Mouse (Mus musculus) intestine, postnatal 0 days (tissue): ENCODE results near the gene Rbm33. TPM values are rescaled to one million over a fixed set of nuclear protein-coding genes. Genes with fewer than 3 reads are reported as not detected.

Experiments used
- ATAC-seq: fragments of 200-750 bp; cut with Nextera tagmentation; 2 replicates; pipeline ENCODE4 v1.8.0; 2017; ENCODE audit warnings: mild to moderate bottlenecking, moderate TSS enrichment, moderate library complexity
- H3K27ac ChIP-seq: fragments of 300-500 bp; sonication (generic); 2 replicates; pipeline ENCODE4 v1.5.1; 2014; ENCODE audit warnings: mild to moderate bottlenecking, low read depth, low read length, moderate library complexity
- H3K27me3 ChIP-seq: fragments of 300-500 bp; sonication (generic); replicated peaks from 2 replicates; pipeline ENCODE4 v1.6.1; 2014; ENCODE audit warnings: low read length, mixed read lengths; ENCODE audit not compliant: control insufficient read depth, insufficient read depth
- H3K36me3 ChIP-seq: fragments of 300-500 bp; sonication (generic); 2 replicates; pipeline ENCODE4 v1.6.1; 2014; ENCODE audit warnings: mild to moderate bottlenecking, moderate library complexity; ENCODE audit not compliant: control insufficient read depth, insufficient read depth
- H3K4me1 ChIP-seq: fragments of 300-500 bp; sonication (generic); replicated peaks from 2 replicates; pipeline ENCODE4 v1.6.1; 2014; ENCODE audit warnings: antibody characterized with exemption, low read length, mixed read lengths; ENCODE audit not compliant: control insufficient read depth, insufficient read depth
- H3K4me2 ChIP-seq: fragments of 300-500 bp; sonication (generic); replicated peaks from 2 replicates; pipeline ENCODE4 v1.6.1; 2014; ENCODE audit warnings: low read depth, mild to moderate bottlenecking, moderate library complexity
- H3K4me3 ChIP-seq: fragments of 300-500 bp; sonication (generic); 2 replicates; pipeline ENCODE4 v1.5.1; 2014; ENCODE audit warnings: low read depth, low read length
- H3K9ac ChIP-seq: fragments of 300-500 bp; sonication (generic); 2 replicates; pipeline ENCODE4 v1.6.1; 2014; ENCODE audit warnings: mild to moderate bottlenecking, low read depth, low read length
- H3K9me3 ChIP-seq: fragments of 300-500 bp; sonication (generic); 2 replicates; pipeline ENCODE4 v1.6.1; 2016; ENCODE audit warnings: mixed run types; ENCODE audit not compliant: control insufficient read depth
- CTCF ChIP-seq: sonication (generic); IDR thresholded peaks from 2 replicates; pipeline ENCODE4 v1.5.1; 2016; ENCODE audit warnings: low read depth, mild to moderate bottlenecking, control low read depth, antibody characterized with exemption, moderate library complexity
- WGBS: fragments of 180-500 bp; shearing (Covaris S2); extraction: QIAGEN DNeasy Blood & Tissue Kit; methylation state at CpG from one replicate; pipeline ENCODE4 v1.1.7; 2014; 5-methylcytosine and 5-hydroxymethylcytosine counted together
- polyA plus RNA-seq: library from polyadenylated mRNA; unstranded; fragments of >200 nt; fragmentation: Nextera tagmentation; extraction: Ambion mirVana; gene quantifications from 2 replicates; pipeline ENCODE4 v1.2.1, GENCODE M21; 2015

Gene Rbm33
- polyA plus RNA-seq, 1 experiment from 2014 or later = 7.1 TPM

- peak overlapping the region; percentile 74 for H3K4me2 ChIP-seq
- TF ChIP-seq CTCF = no peak
- H3K4me3 ChIP-seq = peak overlapping the region; percentile 98
- H3K9ac ChIP-seq = peak overlapping the region; percentile 100
- no peaks in the 10 kb centered on the region for H3K9me3 ChIP-seq
- H3K27ac ChIP-seq = no peak overlapping the region
- no peaks in the 10 kb centered on the region; the same call in 1 of the 2 replicates for H3K4me1 ChIP-seq
- no peak for ATAC-seq
- no peaks in the 10 kb centered on the region for H3K27me3 ChIP-seq
- no peaks in the 10 kb centered on the region for H3K36me3 ChIP-seq
- 2% methylated on average over 3 of the region's 3 CpGs for WGBS
These were observed 971 bp downstream of the Rbm33 start for GRCm38 (mm10) chr5:28317917-28318267.

- no peaks in the 10 kb centered on the region for H3K9me3 ChIP-seq
- peak overlapping the region; percentile 74 for H3K4me2 ChIP-seq
- TF ChIP-seq CTCF = no peak
- no peak overlapping the region for H3K27ac ChIP-seq
- H3K9ac ChIP-seq = no peak overlapping the region
- 0 out of 2 replicates have a peak overlapping the region, but pooled peaks have one; percentile 98 for H3K4me3 ChIP-seq
- ATAC-seq = no peak
- no peaks in the 10 kb centered on the region; the same call in 1 of the 2 replicates for H3K4me1 ChIP-seq
- no peaks in the 10 kb centered on the region for H3K36me3 ChIP-seq
- H3K27me3 ChIP-seq = no peaks in the 10 kb centered on the region
- WGBS = 46% methylated on average over 2 of the region's 2 CpGs
These were observed 1.8 kb downstream of the Rbm33 start for GRCm38 (mm10) chr5:28318671-28319070.

- Histone ChIP-seq H3K4me1 (peaks cover 4% of the 10 kb centered on the region; the same call in 1 of the 2 replicates), H3K9ac (no peak overlapping the region), H3K4me2 (no peak overlapping the region), H3K27me3 (no peaks in the 10 kb centered on the region), H3K4me3 (no peak overlapping the region), H3K36me3 (no peaks in the 10 kb centered on the region), H3K9me3 (no peaks in the 10 kb centered on the region), H3K27ac (no peak overlapping the region)
- ATAC-seq = no peak
- no peak for TF ChIP-seq CTCF
- WGBS = 88% methylated on average over 1 of the region's 1 CpGs
These were observed 4.8 kb downstream of the Rbm33 start for GRCm38 (mm10) chr5:28321769-28322168.

- no peak overlapping the region for H3K4me3 ChIP-seq
- peaks cover 4% of the 10 kb centered on the region; the same call in 1 of the 2 replicates for H3K4me1 ChIP-seq
- no peaks in the 10 kb centered on the region for H3K9me3 ChIP-seq
- H3K27me3 ChIP-seq = no peaks in the 10 kb centered on the region
- no peak overlapping the region for H3K9ac ChIP-seq
- 67% methylated on average over 3 of the region's 3 CpGs for WGBS
- no peak overlapping the region for H3K4me2 ChIP-seq
- TF ChIP-seq CTCF = no peak
- no peaks in the 10 kb centered on the region for H3K36me3 ChIP-seq
- no peak for ATAC-seq
- H3K27ac ChIP-seq = no peak overlapping the region
These were observed 5.3 kb downstream of the Rbm33 start for GRCm38 (mm10) chr5:28322189-28322588.

- H3K4me3 ChIP-seq = no peak overlapping the region
- WGBS = 67% methylated on average over 2 of the region's 2 CpGs
These were observed 6.9 kb downstream of the Rbm33 start for GRCm38 (mm10) chr5:28323822-28324221.

GRCm38 (mm10) chr5:28324457-28324856, 7.5 kb downstream of the Rbm33 start:
- no peak overlapping the region for H3K27ac ChIP-seq
- ATAC-seq = no peak
- H3K4me1 ChIP-seq = 0 out of 2 replicates have a peak, but pooled peaks cover 4% of the 10 kb centered on the region
- H3K4me2 ChIP-seq = no peak overlapping the region
- TF ChIP-seq CTCF = no peak
- no peaks in the 10 kb centered on the region for H3K9me3 ChIP-seq
- H3K36me3 ChIP-seq = no peaks in the 10 kb centered on the region; the same call in 1 of the 2 replicates
- 48% methylated on average over 1 of the region's 1 CpGs for WGBS
- H3K27me3 ChIP-seq = no peaks in the 10 kb centered on the region
- no peak overlapping the region for H3K4me3 ChIP-seq
- no peak overlapping the region for H3K9ac ChIP-seq

More at GRCm38 (mm10) chr5:28323822-28324221, 6.9 kb downstream of the Rbm33 start:
- Histone ChIP-seq H3K27ac (no peak overlapping the region), H3K9ac (no peak overlapping the region), H3K9me3 (no peaks in the 10 kb centered on the region), H3K27me3 (no peaks in the 10 kb centered on the region), H3K4me2 (no peak overlapping the region), H3K4me1 (peaks cover 4% of the 10 kb centered on the region; the same call in 1 of the 2 replicates), H3K36me3 (no peaks in the 10 kb centered on the region)
- no peak for ATAC-seq
- no peak for TF ChIP-seq CTCF
